In genomic region chr15:73986439-73986838, GRCm38 (mm10) we compare ENCODE assay signal across 19 mouse cellular contexts.
DNase-seq lines count a peak whose midpoint lies in the region; ATAC-seq lines count a peak whose summit lies in the region.
"Had no signal": no experiment of that assay in that cellular context is flagged by ENCODE, and none has a peak within 500 bp of the region (broad histone marks: within the 10 kb centered on the region; RNA-seq: fewer than 3 reads in every experiment).

No protein-coding gene starts in this region.

- ATAC-seq in megakaryocyte, adult 5-6 weeks (ENCODE audit: poor library complexity, severe bottlenecking) = no peak
- ATAC-seq: forebrain, embryonic 14.5 days; intestine, embryonic 15.5 days; liver, embryonic 12.5 days had no signal

- intact Hi-C loops in left cerebral cortex, postnatal 25 days (cut with DNase I) = no loop called here

- DNase-seq in right cerebral cortex, adult 18-20 months = peak; percentile 86
- DNase-seq in right cerebral cortex, postnatal 4 days = no peak
- peak; percentile 91 for DNase-seq in layer of hippocampus, adult 9-11 months
- peak; percentile 72 to 90 for DNase-seq in left cerebral cortex, postnatal 25 days (ENCODE audit: low spot score in 2 of 2)
- DNase-seq in telencephalon, adult 2 months (ENCODE audit: low read depth, low spot score) = peak; percentile 77
- DNase-seq in embryo, embryonic 11 days = no peak
- DNase-seq in urinary bladder, postnatal 10 days (ENCODE audit: low spot score) = no peak
- DNase-seq: adrenal gland, postnatal 36 days; cerebellum, adult 8-10 months; heart, adult 2 months; heart, postnatal 4 days; kidney, postnatal 4 days; lung, adult 2 months; lung, postnatal 4 days; thymus, adult 2 months had no signal

Comparison
In these comparisons a context has a peak if more than half of its experiments do, and no peak if none do; other contexts are left out.
1. DNase-seq: peak in right cerebral cortex, adult 18-20 months (single experiment), layer of hippocampus, adult 9-11 months (single experiment), left cerebral cortex, postnatal 25 days (2 of 2) and telencephalon, adult 2 months (single experiment); none in right cerebral cortex, postnatal 4 days (single experiment), embryo, embryonic 11 days (single experiment) and urinary bladder, postnatal 10 days (single experiment).